Mouse (Mus musculus) embryonic fibroblast, embryonic 13.5 days (primary cell): Measurements from ENCODE around the gene Nanos3.
A peak's percentile ranks its signal among the peaks of the same experiment; 100 is the strongest.

Experiments used
- CTCF ChIP-seq: IDR thresholded peaks from 2 replicates; pipeline ENCODE4 v1.5.1; 2011; ENCODE audit warnings: mild to moderate bottlenecking, control low read depth, low read length, moderate library complexity, borderline replicate concordance; ENCODE audit not compliant: insufficient read depth
- POLR2A ChIP-seq: IDR thresholded peaks from 2 replicates; pipeline ENCODE4 v1.6.1; 2011; ENCODE audit warnings: low read depth, mild to moderate bottlenecking, control low read depth, low read length, moderate library complexity

DNA sequence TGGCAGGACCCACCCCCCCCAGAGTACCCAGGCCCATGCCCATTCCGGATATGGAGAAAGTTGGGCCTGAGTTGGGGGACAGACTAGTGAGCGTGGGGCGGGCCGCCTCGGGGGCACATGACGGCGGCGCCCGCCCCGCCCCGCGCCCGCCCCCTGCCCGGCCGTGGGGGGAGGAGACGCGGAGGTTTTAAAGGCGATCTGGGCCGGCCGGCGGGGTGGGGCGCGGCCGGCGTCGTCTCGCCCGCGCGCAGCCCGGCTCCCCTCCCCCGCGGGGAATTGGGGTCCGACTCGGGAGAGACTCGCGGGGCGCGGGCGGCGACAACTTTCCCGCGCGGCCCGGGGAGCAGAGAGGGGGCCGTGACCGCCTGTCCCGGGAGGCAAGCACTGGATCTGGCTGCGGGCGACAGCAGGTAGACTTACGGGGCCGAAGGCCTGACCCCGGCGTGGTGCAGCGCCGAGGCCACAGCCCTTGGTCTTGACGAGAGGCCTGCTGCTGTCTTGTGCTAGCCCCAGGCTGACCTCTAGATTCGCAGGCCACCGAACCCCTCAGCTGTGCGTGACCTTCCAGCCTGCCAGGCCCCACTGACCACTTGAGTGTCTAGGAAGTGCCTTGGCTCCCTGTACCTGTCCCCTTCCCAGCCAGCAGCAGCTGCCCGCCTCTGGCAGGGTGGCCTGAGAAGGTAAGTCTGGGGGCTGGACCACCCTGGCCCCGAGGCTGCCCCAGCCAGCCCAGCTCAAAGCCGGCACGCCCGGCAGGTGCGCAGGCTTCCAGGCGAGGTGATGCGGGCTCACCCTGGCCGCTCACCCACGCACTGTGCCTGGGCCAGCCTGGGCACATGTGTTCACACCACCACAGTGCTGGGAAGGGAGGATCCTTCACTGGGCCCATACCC is 15.9 kb upstream of the Nanos3 start:
- TF ChIP-seq CTCF (no peak), POLR2A (peak; percentile 84)
